Mouse (Mus musculus): Measurements from ENCODE around the gene Gnb1l. TPM values are rescaled to one million over a fixed set of nuclear protein-coding genes. Genes with fewer than 3 reads are reported as not detected.

The Gnb1l gene
- polyA plus RNA-seq, 1 experiment, result 11.3 TPM

GRCm38 (mm10) chr16:18472416-18472815 lies 26.1 kb upstream of the Gnb1l start:
- 95% methylated on average over 4 of the region's 4 CpGs for WGBS
- H3K4me1 ChIP-seq (ENCODE audit: control insufficient read depth, insufficient read depth, low read length), result no peaks in the 10 kb centered on the region
- H3K27ac ChIP-seq (ENCODE audit: control insufficient read depth, insufficient read depth, low read depth, low read length, poor library complexity), result no peak overlapping the region
- no peak overlapping the region for H3K4me3 ChIP-seq (replicated peaks; ENCODE audit: control insufficient read depth, low read depth, low read length)
- TF ChIP-seq CTCF (IDR thresholded peaks at IDR 0.05; ENCODE audit: control insufficient read depth, insufficient read depth, low read length), result no peak
- TF ChIP-seq POLR2A (IDR thresholded peaks at IDR 0.05; ENCODE audit: borderline replicate concordance, control insufficient read depth, low read depth, low read length), result no peak

GRCm38 (mm10) chr16:18472976-18473375 lies 25.5 kb upstream of the Gnb1l start:
- TF ChIP-seq POLR2A (IDR thresholded peaks at IDR 0.05; ENCODE audit: borderline replicate concordance, control insufficient read depth, low read depth, low read length), result no peak
- no peak for TF ChIP-seq CTCF (IDR thresholded peaks at IDR 0.05; ENCODE audit: control insufficient read depth, insufficient read depth, low read length)
- no peaks in the 10 kb centered on the region for H3K4me1 ChIP-seq (ENCODE audit: control insufficient read depth, insufficient read depth, low read length)
- H3K27ac ChIP-seq (ENCODE audit: control insufficient read depth, insufficient read depth, low read depth, low read length, poor library complexity), result no peak overlapping the region
- H3K4me3 ChIP-seq (replicated peaks; ENCODE audit: control insufficient read depth, low read depth, low read length), result no peak overlapping the region
- 93% methylated on average over 8 of the region's 8 CpGs for WGBS

- H3K4me1 ChIP-seq (ENCODE audit: control insufficient read depth, insufficient read depth, low read length), result no peaks in the 10 kb centered on the region
- no peak for TF ChIP-seq CTCF (IDR thresholded peaks at IDR 0.05; ENCODE audit: control insufficient read depth, insufficient read depth, low read length)
- no peak overlapping the region for H3K27ac ChIP-seq (ENCODE audit: control insufficient read depth, insufficient read depth, low read depth, low read length, poor library complexity)
- no peak overlapping the region for H3K4me3 ChIP-seq (replicated peaks; ENCODE audit: control insufficient read depth, low read depth, low read length)
- WGBS, result 87% methylated on average over 2 of the region's 2 CpGs
These were observed 24.5 kb upstream of the Gnb1l start for GRCm38 (mm10) chr16:18474021-18474420.

- no peak overlapping the region for H3K4me3 ChIP-seq (replicated peaks; ENCODE audit: control insufficient read depth, low read depth, low read length)
- TF ChIP-seq POLR2A (IDR thresholded peaks at IDR 0.05; ENCODE audit: borderline replicate concordance, control insufficient read depth, low read depth, low read length), result no peak
- TF ChIP-seq CTCF (IDR thresholded peaks at IDR 0.05; ENCODE audit: control insufficient read depth, insufficient read depth, low read length), result no peak
- WGBS, result 80% methylated on average over 6 of the region's 6 CpGs
- no peak overlapping the region for H3K27ac ChIP-seq (ENCODE audit: control insufficient read depth, insufficient read depth, low read depth, low read length, poor library complexity)
- no peaks in the 10 kb centered on the region for H3K4me1 ChIP-seq (ENCODE audit: control insufficient read depth, insufficient read depth, low read length)
These were observed 20.5 kb upstream of the Gnb1l start for GRCm38 (mm10) chr16:18477996-18478395.

GRCm38 (mm10) chr16:18479667-18480066 lies 18.8 kb upstream of the Gnb1l start:
- Histone ChIP-seq H3K27ac (ENCODE audit: control insufficient read depth, insufficient read depth, low read depth, low read length, poor library complexity) (no peak overlapping the region), H3K4me3 (replicated peaks; ENCODE audit: control insufficient read depth, low read depth, low read length) (no peak overlapping the region), H3K4me1 (ENCODE audit: control insufficient read depth, insufficient read depth, low read length) (no peaks in the 10 kb centered on the region)
- 85% methylated on average over 7 of the region's 7 CpGs for WGBS
- TF ChIP-seq CTCF (IDR thresholded peaks at IDR 0.05; ENCODE audit: control insufficient read depth, insufficient read depth, low read length) (no peak), POLR2A (IDR thresholded peaks at IDR 0.05; ENCODE audit: borderline replicate concordance, control insufficient read depth, low read depth, low read length) (no peak)

- H3K4me3 ChIP-seq (replicated peaks; ENCODE audit: control insufficient read depth, low read depth, low read length), result no peak overlapping the region
- H3K27ac ChIP-seq (ENCODE audit: control insufficient read depth, insufficient read depth, low read depth, low read length, poor library complexity), result no peak overlapping the region
- WGBS, result 73% methylated on average over 4 of the region's 4 CpGs
- no peaks in the 10 kb centered on the region for H3K4me1 ChIP-seq (ENCODE audit: control insufficient read depth, insufficient read depth, low read length)
- TF ChIP-seq POLR2A (IDR thresholded peaks at IDR 0.05; ENCODE audit: borderline replicate concordance, control insufficient read depth, low read depth, low read length) (no peak), CTCF (IDR thresholded peaks at IDR 0.05; ENCODE audit: control insufficient read depth, insufficient read depth, low read length) (0 out of 2 replicates have a peak, but pooled peaks have one; percentile 24)
These were observed 17.5 kb upstream of the Gnb1l start for GRCm38 (mm10) chr16:18480933-18481485.

- no peaks in the 10 kb centered on the region for H3K4me1 ChIP-seq (ENCODE audit: control insufficient read depth, insufficient read depth, low read length)
- 90% methylated on average over 3 of the region's 3 CpGs for WGBS
- H3K4me3 ChIP-seq (replicated peaks; ENCODE audit: control insufficient read depth, low read depth, low read length), result no peak overlapping the region
- no peak for TF ChIP-seq POLR2A (IDR thresholded peaks at IDR 0.05; ENCODE audit: borderline replicate concordance, control insufficient read depth, low read depth, low read length)
- no peak for TF ChIP-seq CTCF (IDR thresholded peaks at IDR 0.05; ENCODE audit: control insufficient read depth, insufficient read depth, low read length)
- H3K27ac ChIP-seq (ENCODE audit: control insufficient read depth, insufficient read depth, low read depth, low read length, poor library complexity), result no peak overlapping the region
These were observed 16.1 kb upstream of the Gnb1l start for GRCm38 (mm10) chr16:18482431-18482830.

- Histone ChIP-seq H3K4me3 (replicated peaks; ENCODE audit: control insufficient read depth, low read depth, low read length) (no peak overlapping the region), H3K4me1 (ENCODE audit: control insufficient read depth, insufficient read depth, low read length) (no peaks in the 10 kb centered on the region), H3K27ac (ENCODE audit: control insufficient read depth, insufficient read depth, low read depth, low read length, poor library complexity) (no peak overlapping the region)
- 78% methylated on average over 5 of the region's 5 CpGs for WGBS
- TF ChIP-seq POLR2A (IDR thresholded peaks at IDR 0.05; ENCODE audit: borderline replicate concordance, control insufficient read depth, low read depth, low read length) (no peak), CTCF (IDR thresholded peaks at IDR 0.05; ENCODE audit: control insufficient read depth, insufficient read depth, low read length) (no peak)
These were observed 14.7 kb upstream of the Gnb1l start for GRCm38 (mm10) chr16:18483839-18484238.

- H3K27ac ChIP-seq (ENCODE audit: control insufficient read depth, insufficient read depth, low read depth, low read length, poor library complexity), result no peak overlapping the region
- WGBS, result 83% methylated on average over 4 of the region's 4 CpGs
- no peak for TF ChIP-seq POLR2A (IDR thresholded peaks at IDR 0.05; ENCODE audit: borderline replicate concordance, control insufficient read depth, low read depth, low read length)
- H3K4me1 ChIP-seq (ENCODE audit: control insufficient read depth, insufficient read depth, low read length), result no peaks in the 10 kb centered on the region
- no peak overlapping the region for H3K4me3 ChIP-seq (replicated peaks; ENCODE audit: control insufficient read depth, low read depth, low read length)
These were observed 14.1 kb upstream of the Gnb1l start for GRCm38 (mm10) chr16:18484386-18484785.

All from bone marrow, adult 2 months (tissue).